Mouse (Mus musculus): ENCODE data around the gene Fiz1. TPM values are rescaled to one million over a fixed set of nuclear protein-coding genes. Genes with fewer than 3 reads are reported as not detected.

Fiz1 gene
- polyA plus RNA-seq, 1 experiment, result 33.9 TPM

- WGBS, result 21% methylated on average over 5 of the region's 5 CpGs
- Histone ChIP-seq H3K4me1 (ENCODE audit: control insufficient read depth, insufficient read depth, low read length) (peaks cover 7% of the 10 kb centered on the region), H3K4me3 (replicated peaks; ENCODE audit: extremely low read depth, low read depth, low read length) (peak overlapping the region; percentile 99)
- DNase-seq, result no peak
- TF ChIP-seq POLR2A (IDR thresholded peaks at IDR 0.05; ENCODE audit: borderline replicate concordance, extremely low read depth, low read depth, low read length), result no peak
- no peak for TF ChIP-seq CTCF (IDR thresholded peaks at IDR 0.05; ENCODE audit: insufficient read depth, low read length)
Observed at GRCm38 (mm10) chr7:5038940-5039339, 24.4 kb upstream of the Fiz1 start.

GRCm38 (mm10) chr7:5038109-5038732, 23.7 kb upstream of the Fiz1 start, which contains the start of gene Zfp784:
TSS of gene Zfp784 (minus strand) at chr7:5038446.
- H3K4me1 ChIP-seq (ENCODE audit: control insufficient read depth, insufficient read depth, low read length), result peaks cover 7% of the 10 kb centered on the region
- 1% methylated on average over 48 of the region's 48 CpGs for WGBS
- peak within 1 kb of the TSS; percentile 99 for H3K4me3 ChIP-seq (replicated peaks; ENCODE audit: extremely low read depth, low read depth, low read length)
- DNase-seq, result peak; percentile 96
- TF ChIP-seq CTCF (IDR thresholded peaks at IDR 0.05; ENCODE audit: insufficient read depth, low read length) (no peak), POLR2A (IDR thresholded peaks at IDR 0.05; ENCODE audit: borderline replicate concordance, extremely low read depth, low read depth, low read length) (peak; percentile 64; the same call in 1 of the 2 replicates)

GRCm38 (mm10) chr7:5037467-5037866, 23.0 kb upstream of the Fiz1 start:
- H3K4me3 ChIP-seq (replicated peaks; ENCODE audit: extremely low read depth, low read depth, low read length), result no peak overlapping the region
- WGBS, result 84% methylated on average over 8 of the region's 8 CpGs

GRCm38 (mm10) chr7:5037026-5037425, 22.5 kb upstream of the Fiz1 start:
- peaks cover 7% of the 10 kb centered on the region for H3K4me1 ChIP-seq (ENCODE audit: control insufficient read depth, insufficient read depth, low read length)
- H3K4me3 ChIP-seq (replicated peaks; ENCODE audit: extremely low read depth, low read depth, low read length), result no peak overlapping the region
- DNase-seq, result no peak
- TF ChIP-seq CTCF (IDR thresholded peaks at IDR 0.05; ENCODE audit: insufficient read depth, low read length), result no peak
- TF ChIP-seq POLR2A (IDR thresholded peaks at IDR 0.05; ENCODE audit: borderline replicate concordance, extremely low read depth, low read depth, low read length), result no peak
- WGBS, result 93% methylated on average over 7 of the region's 7 CpGs

More at GRCm38 (mm10) chr7:5037467-5037866, 23.0 kb upstream of the Fiz1 start:
- DNase-seq, result no peak
- TF ChIP-seq POLR2A (IDR thresholded peaks at IDR 0.05; ENCODE audit: borderline replicate concordance, extremely low read depth, low read depth, low read length) (no peak), CTCF (IDR thresholded peaks at IDR 0.05; ENCODE audit: insufficient read depth, low read length) (no peak)
- H3K4me1 ChIP-seq (ENCODE audit: control insufficient read depth, insufficient read depth, low read length), result peaks cover 7% of the 10 kb centered on the region

GRCm38 (mm10) chr7:5036136-5036535, 21.6 kb upstream of the Fiz1 start:
- Histone ChIP-seq H3K4me1 (ENCODE audit: control insufficient read depth, insufficient read depth, low read length) (peaks cover 7% of the 10 kb centered on the region), H3K4me3 (replicated peaks; ENCODE audit: extremely low read depth, low read depth, low read length) (no peak overlapping the region)
- no peak for TF ChIP-seq POLR2A (IDR thresholded peaks at IDR 0.05; ENCODE audit: borderline replicate concordance, extremely low read depth, low read depth, low read length)
- TF ChIP-seq CTCF (IDR thresholded peaks at IDR 0.05; ENCODE audit: insufficient read depth, low read length), result no peak
- no peak for DNase-seq
- 97% methylated on average over 9 of the region's 9 CpGs for WGBS

- Histone ChIP-seq H3K4me3 (replicated peaks; ENCODE audit: extremely low read depth, low read depth, low read length) (no peak overlapping the region), H3K4me1 (ENCODE audit: control insufficient read depth, insufficient read depth, low read length) (peaks cover 7% of the 10 kb centered on the region)
- DNase-seq, result no peak
- WGBS, result 94% methylated on average over 17 of the region's 17 CpGs
- no peak for TF ChIP-seq POLR2A (IDR thresholded peaks at IDR 0.05; ENCODE audit: borderline replicate concordance, extremely low read depth, low read depth, low read length)
- no peak for TF ChIP-seq CTCF (IDR thresholded peaks at IDR 0.05; ENCODE audit: insufficient read depth, low read length)
Observed at GRCm38 (mm10) chr7:5035628-5036027, 21.1 kb upstream of the Fiz1 start.

GRCm38 (mm10) chr7:5033818-5034217, 19.3 kb upstream of the Fiz1 start, which contains the start of gene 4632433K11Rik:
TSS of gene 4632433K11Rik (plus strand) at chr7:5034118.
- TF ChIP-seq CTCF (IDR thresholded peaks at IDR 0.05; ENCODE audit: insufficient read depth, low read length), result no peak
- TF ChIP-seq POLR2A (IDR thresholded peaks at IDR 0.05; ENCODE audit: borderline replicate concordance, extremely low read depth, low read depth, low read length), result no peak
- Histone ChIP-seq H3K4me3 (replicated peaks; ENCODE audit: extremely low read depth, low read depth, low read length) (no peak within 1 kb of the TSS), H3K4me1 (ENCODE audit: control insufficient read depth, insufficient read depth, low read length) (peaks cover 5% of the 10 kb centered on the region)
- WGBS, result 91% methylated on average over 3 of the region's 3 CpGs
- no peak for DNase-seq

- Histone ChIP-seq H3K4me1 (ENCODE audit: control insufficient read depth, insufficient read depth, low read length) (no peaks in the 10 kb centered on the region), H3K4me3 (replicated peaks; ENCODE audit: extremely low read depth, low read depth, low read length) (no peak overlapping the region)
- DNase-seq, result no peak
- TF ChIP-seq CTCF (IDR thresholded peaks at IDR 0.05; ENCODE audit: insufficient read depth, low read length), result no peak
- TF ChIP-seq POLR2A (IDR thresholded peaks at IDR 0.05; ENCODE audit: borderline replicate concordance, extremely low read depth, low read depth, low read length), result no peak
- WGBS, result 90% methylated on average over 46 of the region's 46 CpGs
Observed at GRCm38 (mm10) chr7:5031496-5031895, 17.0 kb upstream of the Fiz1 start.

- Histone ChIP-seq H3K4me1 (ENCODE audit: control insufficient read depth, insufficient read depth, low read length) (no peaks in the 10 kb centered on the region), H3K4me3 (replicated peaks; ENCODE audit: extremely low read depth, low read depth, low read length) (no peak overlapping the region)
- no peak for DNase-seq
- TF ChIP-seq CTCF (IDR thresholded peaks at IDR 0.05; ENCODE audit: insufficient read depth, low read length) (no peak), POLR2A (IDR thresholded peaks at IDR 0.05; ENCODE audit: borderline replicate concordance, extremely low read depth, low read depth, low read length) (no peak)
- WGBS, result 92% methylated on average over 63 of the region's 63 CpGs
Observed at GRCm38 (mm10) chr7:5030554-5031275, 16.2 kb upstream of the Fiz1 start.
